Mouse (Mus musculus) spleen, postnatal 36 days (tissue): ENCODE results near the gene Akna.

Experiments
- DNase-seq, 2 experiments: peaks; one replicate each; pipeline ENCODE4 v3.0.0; 2022; ENCODE audit warnings: low spot score in 2 of 2, mixed read lengths in 1 of 2

Akna gene

GRCm38 (mm10) chr4:63384262-63384661 is 18.9 kb downstream of the Akna start:
- DNase-seq, result no peak

GRCm38 (mm10) chr4:63383474-63383873 is 19.7 kb downstream of the Akna start:
- no peak for DNase-seq

- no peak for DNase-seq
These were observed 20.3 kb downstream of the Akna start for GRCm38 (mm10) chr4:63382676-63383369.

- no peak for DNase-seq
These were observed 25.7 kb downstream of the Akna start for GRCm38 (mm10) chr4:63377483-63377882.

DNA sequence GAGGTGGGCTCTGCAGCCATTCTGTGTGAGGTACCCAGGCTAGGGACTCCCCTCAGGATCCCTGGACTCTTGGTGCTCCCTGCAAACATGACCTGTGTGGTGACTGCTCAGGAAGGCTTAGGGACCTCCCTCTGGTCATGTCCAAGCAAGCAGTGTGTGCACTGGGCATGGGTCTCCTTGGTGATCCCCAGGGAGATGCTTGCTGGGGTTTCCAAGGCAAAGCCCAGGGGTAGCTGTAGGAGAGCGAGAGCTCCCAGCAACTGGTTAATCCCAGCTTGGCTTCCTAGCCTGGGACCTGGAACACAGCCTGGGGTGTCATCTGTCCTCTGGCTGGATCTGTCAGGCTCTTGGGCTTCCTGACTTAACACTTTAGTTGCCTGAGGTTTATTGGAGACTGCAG is 27.8 kb downstream of the Akna start:
- no peak for DNase-seq

DNA sequence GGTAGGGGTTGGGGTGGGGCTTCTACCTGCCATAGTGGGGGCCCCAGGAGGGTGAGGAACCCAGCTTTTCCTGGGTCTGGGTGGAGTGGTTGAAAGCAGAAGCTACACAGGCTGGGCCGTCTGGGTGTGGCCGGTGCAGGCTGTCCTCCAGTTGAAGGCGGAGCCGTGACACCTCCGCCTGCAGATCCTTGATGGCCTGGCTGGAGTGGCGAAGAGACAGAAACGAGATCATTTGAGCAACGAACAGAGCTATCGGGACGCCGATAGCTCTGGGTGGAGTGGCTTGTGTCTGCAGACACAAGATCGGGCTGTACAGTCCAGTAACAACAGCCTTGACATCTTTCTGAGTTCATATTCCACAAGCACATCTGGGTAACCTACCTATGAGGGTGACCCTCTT is 28.8 kb downstream of the Akna start:
- peak; percentile 60 to 75 for DNase-seq

- DNase-seq, result peak in 1 of 2 experiments; percentile 34
These were observed 29.8 kb downstream of the Akna start for GRCm38 (mm10) chr4:63373404-63373803.

DNA sequence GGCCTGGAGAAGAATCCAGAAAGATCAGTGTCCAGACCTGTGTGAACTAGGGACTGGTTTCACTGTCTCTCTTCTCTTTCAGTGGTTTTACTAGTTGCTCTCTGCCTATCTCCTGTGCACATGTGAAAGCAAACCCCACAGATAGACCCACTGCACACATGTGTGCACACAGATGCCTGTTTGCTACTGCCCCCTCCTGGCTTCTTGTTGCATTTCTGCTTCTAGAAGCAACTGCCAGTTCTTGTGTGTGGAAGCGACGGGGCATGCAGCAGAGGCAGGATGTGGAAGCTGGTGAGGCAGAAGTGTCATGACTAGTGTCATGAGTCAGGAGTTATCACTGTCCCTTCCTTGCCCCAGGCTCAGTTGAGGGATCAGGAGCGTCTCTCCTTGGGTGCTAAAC is 31.3 kb downstream of the Akna start:
- DNase-seq, result peak; percentile 68 to 72

DNA sequence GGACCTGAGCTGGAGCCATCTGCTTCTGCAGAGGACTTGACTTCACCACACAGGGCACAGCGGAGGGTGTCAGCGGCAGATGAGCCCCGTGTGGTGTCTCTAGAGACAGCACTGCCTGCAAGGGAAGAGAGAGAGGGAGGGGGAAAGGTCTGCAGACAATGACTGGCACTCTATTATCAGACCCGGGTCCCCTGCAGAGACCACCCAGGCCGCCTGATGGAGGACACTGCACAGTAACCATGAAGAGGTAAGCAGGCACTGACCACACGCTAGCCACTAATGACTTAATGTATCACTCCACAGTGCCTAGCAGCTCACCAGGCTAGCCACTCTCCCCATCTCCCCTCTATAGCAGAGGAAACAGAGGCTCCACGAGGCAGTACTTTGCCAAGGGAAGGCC is 32.3 kb downstream of the Akna start:
- no peak for DNase-seq

DNA sequence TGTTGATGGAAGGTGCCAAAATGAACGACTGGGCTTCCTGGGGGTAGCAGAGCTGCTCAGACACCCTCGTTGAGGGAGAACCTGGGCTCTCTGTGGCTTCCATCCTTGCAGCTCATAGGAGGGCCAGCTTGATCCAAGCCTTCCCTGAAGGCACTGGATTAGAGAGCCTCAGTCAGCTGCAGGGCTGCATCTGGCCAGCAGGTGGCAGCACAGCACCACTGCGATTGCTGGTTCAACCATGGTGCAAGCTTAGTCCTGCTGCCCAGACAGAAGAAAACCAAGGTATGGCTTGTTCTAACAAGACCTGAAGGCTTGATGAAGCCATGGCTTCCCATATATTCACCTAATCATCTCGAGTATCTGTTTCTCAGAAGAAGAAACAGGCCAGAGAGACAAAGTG is 34.6 kb downstream of the Akna start:
- peak; percentile 75 to 77 for DNase-seq

GRCm38 (mm10) chr4:63362150-63362549 is 41.0 kb downstream of the Akna start, which contains the start of gene Orm2:
Orm2 (plus strand) TSS chr4:63362449.
- no peak for DNase-seq

- no peak for DNase-seq
These were observed 43.3 kb downstream of the Akna start for GRCm38 (mm10) chr4:63359861-63360260.

GRCm38 (mm10) chr4:63356981-63357570 is 46.1 kb downstream of the Akna start:
- DNase-seq, result no peak

- no peak for DNase-seq
These were observed 47.1 kb downstream of the Akna start, which contains the start of gene Orm3 for GRCm38 (mm10) chr4:63355877-63356665. Orm3 (plus strand) TSS chr4:63356162.

- no peak for DNase-seq
These were observed 54.6 kb downstream of the Akna start for GRCm38 (mm10) chr4:63348524-63348923.

- no peak for DNase-seq
These were observed 56.5 kb downstream of the Akna start for GRCm38 (mm10) chr4:63346659-63347058.

DNA sequence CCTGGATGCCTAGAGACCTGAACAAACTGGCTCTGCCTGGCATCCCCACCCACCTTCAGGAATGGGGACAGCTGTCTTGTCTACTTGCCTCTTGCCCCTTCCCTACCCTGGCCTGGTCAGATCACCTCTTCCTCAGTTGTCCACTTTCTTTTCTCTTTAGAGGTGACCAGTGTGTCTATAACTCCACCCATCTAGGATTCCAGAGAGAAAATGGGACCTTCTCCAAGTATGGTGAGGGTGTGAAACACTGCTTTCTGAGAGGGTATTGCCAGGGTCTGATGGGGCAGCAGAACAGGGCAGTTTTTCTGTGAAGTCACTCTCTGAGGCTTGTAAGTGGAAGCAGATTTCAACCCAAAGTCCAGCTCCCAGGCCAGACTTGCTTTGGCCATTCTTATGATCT is 57.9 kb downstream of the Akna start:
- no peak for DNase-seq

- DNase-seq, result no peak
These were observed 58.9 kb downstream of the Akna start, which contains the start of gene Orm1 for GRCm38 (mm10) chr4:63344295-63344694. Orm1 (plus strand) TSS chr4:63344560.

DNA sequence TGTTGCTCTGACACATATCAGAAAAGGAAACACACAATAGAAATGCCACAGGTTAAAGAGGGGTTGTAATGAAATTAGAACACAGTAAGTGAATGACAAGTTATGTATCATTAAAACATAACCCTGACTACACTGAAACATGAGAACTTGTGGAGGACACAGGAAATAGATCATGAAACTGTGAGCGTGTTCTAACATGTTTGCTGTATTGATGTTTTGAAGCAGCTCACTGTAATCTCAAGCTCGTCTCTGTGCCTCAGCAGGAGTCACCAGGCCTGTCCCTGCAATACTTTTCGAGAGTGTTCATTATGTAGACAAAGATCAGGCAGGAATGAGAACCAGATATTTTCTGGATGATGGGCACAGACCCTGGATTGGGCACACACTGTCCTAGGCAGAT is 59.5 kb downstream of the Akna start:
- DNase-seq, result no peak

GRCm38 (mm10) chr4:63342491-63342890 is 60.7 kb downstream of the Akna start:
- DNase-seq, result no peak

DNA sequence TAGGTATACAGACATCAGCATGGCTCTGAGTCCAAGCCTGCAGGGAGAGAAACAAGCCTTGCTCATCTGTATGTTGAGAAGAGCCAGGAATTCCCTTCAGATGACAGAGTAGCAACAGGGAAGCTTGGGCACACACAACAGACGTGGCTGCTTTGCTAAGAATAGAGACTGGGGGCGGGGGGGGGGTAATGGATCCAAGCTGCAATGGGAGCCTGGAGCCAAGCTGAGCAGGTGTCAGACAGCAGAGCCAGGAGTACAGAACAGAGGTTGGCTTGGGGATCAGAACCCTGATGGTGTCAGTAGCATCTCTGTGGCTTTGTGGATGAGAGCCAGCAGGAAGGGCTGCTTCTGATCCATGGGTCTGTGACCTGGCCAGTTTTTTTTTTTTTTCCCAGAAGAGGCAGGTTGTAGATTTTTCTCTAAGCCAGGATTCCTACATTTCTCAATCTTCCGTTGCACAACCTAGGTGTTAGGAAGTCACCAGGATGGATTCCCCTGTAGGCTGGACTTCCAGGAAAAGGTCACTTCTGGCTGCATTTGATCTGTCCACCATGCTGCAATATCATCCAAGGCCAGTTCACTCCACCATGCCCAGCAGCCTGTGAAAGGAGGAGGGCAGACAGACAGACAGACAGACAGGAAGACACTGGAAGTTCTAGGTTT is 64.6 kb downstream of the Akna start:
- no peak for DNase-seq

- no peak for DNase-seq
These were observed 69.8 kb downstream of the Akna start for GRCm38 (mm10) chr4:63333403-63333802.
